Mouse (Mus musculus): ENCODE measurements around the gene Arhgap23. TPM values are rescaled to one million over a fixed set of nuclear protein-coding genes. Genes with fewer than 3 reads are reported as not detected.

Gene Arhgap23
- polyA plus RNA-seq, 1 experiment from 2014 or later: 9.3 TPM

DNA sequence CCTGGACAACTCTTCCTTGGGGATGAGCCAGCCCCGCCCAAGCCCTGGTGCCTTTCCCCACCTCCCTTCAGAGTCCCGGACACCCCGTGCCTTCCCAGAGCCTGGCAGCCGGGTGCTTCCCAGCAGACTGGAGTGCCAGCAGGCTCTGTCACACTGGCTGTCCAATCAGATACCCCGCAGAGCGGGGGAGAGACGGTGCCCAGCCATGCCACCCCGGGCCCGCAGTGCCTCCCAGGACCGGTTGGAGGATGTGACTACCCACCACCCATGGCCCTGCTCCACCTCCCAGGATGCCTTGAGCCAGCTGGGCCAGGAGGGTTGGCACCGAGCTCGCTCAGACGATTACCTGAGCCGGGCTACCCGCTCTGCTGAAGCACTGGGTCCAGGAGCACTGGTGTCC lies 36.3 kb downstream of the Arhgap23 start:
- 94% methylated on average over 15 of the region's 15 CpGs for WGBS

DNA sequence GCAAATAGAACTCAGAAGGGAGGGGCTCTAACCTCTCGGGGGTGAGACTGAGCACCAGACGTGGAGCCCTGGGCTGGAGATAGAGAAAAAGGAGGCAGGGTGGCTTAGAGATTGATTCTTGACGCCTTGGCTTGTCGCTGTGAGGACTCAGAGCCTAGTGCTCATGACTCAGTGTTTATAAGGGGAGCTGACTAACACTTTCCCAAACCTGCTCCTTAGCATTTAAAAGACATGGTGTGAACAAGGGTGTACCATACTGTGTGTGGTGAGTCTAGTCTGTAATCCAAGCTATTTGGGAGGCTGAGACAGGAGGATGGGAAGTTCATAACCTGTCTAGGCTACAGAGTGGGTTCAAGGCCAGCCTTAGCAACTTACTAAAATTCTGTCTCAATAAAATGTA lies 41.8 kb downstream of the Arhgap23 start:
- Histone ChIP-seq H3K9me3 (replicated peaks) (no peaks in the 10 kb centered on the region), H3K4me1 (peaks cover 16% of the 10 kb centered on the region; the same call in 1 of the 2 replicates), H3K27ac (no peak overlapping the region), H3K4me2 (replicated peaks) (no peak overlapping the region), H3K9ac (no peak overlapping the region), H3K27me3 (peaks cover 5% of the 10 kb centered on the region), H3K36me3 (peaks cover 71% of the 10 kb centered on the region), H3K4me3 (no peak overlapping the region)
- ATAC-seq (ENCODE audit: low FRiP score): no peak
- WGBS: 74% methylated on average over 4 of the region's 4 CpGs

More for the DNA sequence above, 36.3 kb downstream of the Arhgap23 start:
- Histone ChIP-seq H3K27me3 (no peaks in the 10 kb centered on the region), H3K27ac (no peak overlapping the region), H3K36me3 (peaks cover 47% of the 10 kb centered on the region), H3K9ac (0 out of 2 replicates have a peak overlapping the region, but pooled peaks have one; percentile 78), H3K4me2 (replicated peaks) (peak overlapping the region; percentile 75), H3K4me1 (peaks cover 42% of the 10 kb centered on the region), H3K4me3 (peak overlapping the region; percentile 48), H3K9me3 (replicated peaks) (no peaks in the 10 kb centered on the region)
- ATAC-seq (ENCODE audit: low FRiP score): no peak

DNA sequence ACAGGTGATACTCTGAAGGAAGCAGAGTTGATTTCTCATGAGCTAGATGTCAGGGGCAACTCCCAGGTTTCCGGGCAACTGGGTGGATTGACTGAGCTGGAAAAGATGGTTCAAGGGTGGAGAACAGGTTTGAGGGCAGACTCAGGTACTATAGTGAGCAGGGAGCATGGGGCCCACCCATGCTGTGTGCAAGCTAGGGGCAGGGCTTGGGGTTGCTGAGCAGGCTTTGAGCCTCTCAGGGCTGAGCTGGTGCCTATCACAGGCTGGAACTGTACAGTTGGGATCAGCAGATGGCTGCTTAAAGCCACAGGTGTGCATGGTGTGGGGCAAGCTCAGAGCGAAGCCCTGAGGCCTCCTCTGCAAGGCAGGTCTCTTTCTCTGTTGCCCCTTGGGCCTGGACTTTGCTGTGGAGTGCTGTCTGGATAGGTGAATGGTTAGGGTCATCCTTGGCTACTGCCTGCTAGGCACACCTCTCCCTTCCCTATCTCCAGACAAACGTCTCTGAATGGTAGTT lies 46.0 kb downstream of the Arhgap23 start:
- Histone ChIP-seq H3K4me2 (replicated peaks) (no peak overlapping the region), H3K27ac (no peak overlapping the region), H3K27me3 (peaks cover 22% of the 10 kb centered on the region), H3K4me3 (no peak overlapping the region), H3K36me3 (peaks cover 83% of the 10 kb centered on the region), H3K9me3 (replicated peaks) (no peaks in the 10 kb centered on the region), H3K4me1 (no peaks in the 10 kb centered on the region), H3K9ac (no peak overlapping the region)
- WGBS: 85% methylated on average over 3 of the region's 3 CpGs
- no peak for ATAC-seq (ENCODE audit: low FRiP score)

DNA sequence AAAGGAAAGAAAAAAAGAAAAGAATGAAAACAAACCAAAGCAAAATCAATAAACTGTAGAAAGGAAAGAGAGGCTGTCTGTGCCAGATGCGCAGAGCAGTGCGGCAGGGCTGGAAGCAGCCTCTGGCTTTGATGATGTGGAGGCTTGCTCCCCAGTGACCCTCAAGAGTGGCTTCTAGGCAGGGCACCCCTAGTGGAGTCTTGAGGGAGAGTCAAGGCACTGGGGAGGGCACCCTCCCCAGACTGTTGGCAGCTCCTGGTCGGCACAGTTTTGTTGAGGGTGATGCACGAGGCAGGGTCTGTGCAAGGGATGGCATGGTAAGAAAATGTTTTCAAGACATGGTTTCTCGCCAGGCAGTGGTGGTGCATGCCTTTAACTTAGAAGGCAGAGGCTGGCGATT lies 47.2 kb downstream of the Arhgap23 start:
- H3K4me1 ChIP-seq: no peaks in the 10 kb centered on the region
- no peak overlapping the region for H3K9ac ChIP-seq
- WGBS: 87% methylated on average over 6 of the region's 6 CpGs
- H3K27ac ChIP-seq: no peak overlapping the region
- peaks cover 81% of the 10 kb centered on the region for H3K36me3 ChIP-seq
- ATAC-seq (ENCODE audit: low FRiP score): no peak
- H3K4me2 ChIP-seq (replicated peaks): no peak overlapping the region
- H3K4me3 ChIP-seq: no peak overlapping the region
- no peaks in the 10 kb centered on the region for H3K9me3 ChIP-seq (replicated peaks)
- peaks cover 22% of the 10 kb centered on the region for H3K27me3 ChIP-seq

DNA sequence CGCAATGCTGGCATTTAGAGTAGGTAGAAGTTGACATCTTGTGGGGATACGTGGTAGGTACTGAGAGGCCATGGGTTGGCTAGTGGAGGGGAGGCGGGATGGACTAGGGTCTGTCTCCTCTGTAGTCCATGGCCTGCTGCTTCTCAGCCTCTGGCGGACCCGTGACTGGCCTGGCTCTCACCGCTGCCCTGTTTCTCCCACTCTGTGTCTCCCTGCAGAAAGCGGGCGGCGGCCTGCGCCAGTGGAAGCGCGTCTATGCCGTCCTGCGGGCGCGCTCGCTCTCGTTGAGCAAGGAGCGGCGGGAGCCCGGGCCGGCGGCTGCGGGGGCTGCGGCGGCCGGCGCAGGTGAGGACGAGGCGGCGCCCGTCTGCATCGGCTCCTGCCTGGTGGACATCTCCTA lies 47.8 kb downstream of the Arhgap23 start:
- H3K4me3 ChIP-seq: no peak overlapping the region
- no peaks in the 10 kb centered on the region for H3K4me1 ChIP-seq
- H3K36me3 ChIP-seq: peaks cover 81% of the 10 kb centered on the region
- H3K27me3 ChIP-seq: peaks cover 22% of the 10 kb centered on the region
- H3K9ac ChIP-seq: no peak overlapping the region
- WGBS: 41% methylated on average over 33 of the region's 33 CpGs
- no peaks in the 10 kb centered on the region for H3K9me3 ChIP-seq (replicated peaks)
- no peak for ATAC-seq (ENCODE audit: low FRiP score)
- no peak overlapping the region for H3K27ac ChIP-seq
- no peak overlapping the region for H3K4me2 ChIP-seq (replicated peaks)

DNA sequence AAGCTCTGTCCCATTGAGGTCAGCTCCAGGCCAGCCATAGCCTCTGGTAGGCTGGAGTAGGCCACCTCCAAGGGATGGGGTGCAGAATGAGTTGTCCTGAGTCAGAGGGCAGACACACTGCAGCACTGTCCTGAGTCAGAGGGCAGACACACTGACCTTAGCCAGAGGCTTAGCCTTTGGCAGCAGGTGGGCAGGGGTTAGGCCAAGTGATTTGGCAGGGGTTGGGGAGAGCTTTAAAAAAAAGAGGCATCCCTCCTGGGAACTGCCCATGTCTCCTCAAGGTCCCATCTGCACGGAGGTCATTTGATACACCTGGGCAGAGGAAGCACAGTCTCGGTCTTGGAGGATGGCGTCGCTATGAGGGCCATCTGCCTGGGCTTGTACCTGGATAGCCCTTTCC lies 48.7 kb downstream of the Arhgap23 start:
- Histone ChIP-seq H3K9ac (no peak overlapping the region), H3K36me3 (peaks cover 76% of the 10 kb centered on the region), H3K27me3 (peaks cover 22% of the 10 kb centered on the region), H3K4me1 (no peaks in the 10 kb centered on the region), H3K27ac (no peak overlapping the region), H3K4me2 (replicated peaks) (no peak overlapping the region), H3K9me3 (replicated peaks) (no peaks in the 10 kb centered on the region), H3K4me3 (no peak overlapping the region)
- no peak for ATAC-seq (ENCODE audit: low FRiP score)
- 89% methylated on average over 4 of the region's 4 CpGs for WGBS

DNA sequence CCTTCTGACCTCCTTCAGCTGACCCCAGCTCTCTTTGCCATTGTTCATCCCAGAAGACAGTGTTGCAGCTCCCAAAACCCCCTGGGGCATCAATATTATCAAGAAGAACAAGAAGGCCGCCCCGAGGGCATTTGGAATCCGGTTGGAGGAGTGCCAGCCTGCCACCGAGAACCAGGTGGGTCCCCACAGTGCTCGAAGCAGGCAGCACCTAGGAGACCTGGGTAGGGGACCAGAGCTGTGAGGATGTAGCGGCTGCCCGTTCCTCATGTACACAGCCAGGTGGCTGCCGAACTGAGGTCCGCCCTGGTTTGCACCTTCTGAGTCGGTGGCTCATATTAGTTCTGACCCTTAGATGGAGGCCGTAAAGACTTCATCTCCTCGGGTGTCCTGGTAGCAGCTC lies 50.6 kb downstream of the Arhgap23 start:
- H3K4me1 ChIP-seq: no peaks in the 10 kb centered on the region
- no peak overlapping the region for H3K27ac ChIP-seq
- H3K4me3 ChIP-seq: no peak overlapping the region
- H3K9me3 ChIP-seq (replicated peaks): no peaks in the 10 kb centered on the region
- peaks cover 22% of the 10 kb centered on the region for H3K27me3 ChIP-seq
- no peak overlapping the region for H3K4me2 ChIP-seq (replicated peaks)
- no peak overlapping the region for H3K9ac ChIP-seq
- H3K36me3 ChIP-seq: peaks cover 72% of the 10 kb centered on the region
- WGBS: 89% methylated on average over 12 of the region's 12 CpGs
- no peak for ATAC-seq (ENCODE audit: low FRiP score)

DNA sequence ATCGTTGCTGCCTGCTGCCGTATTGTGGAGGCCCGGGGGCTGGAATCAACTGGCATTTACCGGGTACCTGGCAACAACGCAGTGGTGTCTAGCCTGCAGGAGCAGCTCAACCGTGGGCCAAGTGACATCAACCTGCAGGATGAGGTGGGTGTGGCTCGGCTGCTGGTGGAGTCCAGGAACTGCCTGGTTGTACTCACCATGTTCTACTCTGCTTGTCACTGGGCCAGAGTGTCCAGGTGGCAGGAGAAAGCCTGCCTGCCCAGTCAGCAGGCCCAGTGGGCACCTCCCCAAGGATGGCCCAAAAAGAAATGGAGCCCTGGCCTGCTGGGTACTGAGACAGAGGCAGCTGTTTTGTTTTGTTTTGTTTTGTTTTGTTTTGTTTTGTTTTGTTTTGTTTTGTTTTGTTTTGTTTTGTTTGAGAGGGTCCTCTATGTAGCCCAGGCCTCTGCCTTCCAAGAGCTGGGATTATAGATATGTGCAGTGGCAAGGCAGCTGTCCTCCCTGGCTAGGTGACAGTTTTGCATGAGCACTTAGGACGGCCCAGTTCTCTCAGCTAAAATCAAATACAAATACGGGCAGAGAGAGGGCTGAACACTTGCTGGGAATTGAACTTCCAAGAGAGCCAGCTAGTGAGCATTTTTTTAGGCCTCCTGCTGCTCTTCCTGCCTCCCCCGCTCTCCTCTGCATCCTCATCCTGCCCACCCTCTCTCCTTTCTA lies 51.3 kb downstream of the Arhgap23 start:
- no peak overlapping the region for H3K4me3 ChIP-seq
- H3K4me2 ChIP-seq (replicated peaks): no peak overlapping the region
- no peak for ATAC-seq (ENCODE audit: low FRiP score)
- peaks cover 17% of the 10 kb centered on the region for H3K27me3 ChIP-seq
- H3K9me3 ChIP-seq (replicated peaks): no peaks in the 10 kb centered on the region
- 74% methylated on average over 10 of the region's 10 CpGs for WGBS
- H3K27ac ChIP-seq: no peak overlapping the region
- no peaks in the 10 kb centered on the region for H3K4me1 ChIP-seq
- H3K36me3 ChIP-seq: peaks cover 70% of the 10 kb centered on the region
- no peak overlapping the region for H3K9ac ChIP-seq

DNA sequence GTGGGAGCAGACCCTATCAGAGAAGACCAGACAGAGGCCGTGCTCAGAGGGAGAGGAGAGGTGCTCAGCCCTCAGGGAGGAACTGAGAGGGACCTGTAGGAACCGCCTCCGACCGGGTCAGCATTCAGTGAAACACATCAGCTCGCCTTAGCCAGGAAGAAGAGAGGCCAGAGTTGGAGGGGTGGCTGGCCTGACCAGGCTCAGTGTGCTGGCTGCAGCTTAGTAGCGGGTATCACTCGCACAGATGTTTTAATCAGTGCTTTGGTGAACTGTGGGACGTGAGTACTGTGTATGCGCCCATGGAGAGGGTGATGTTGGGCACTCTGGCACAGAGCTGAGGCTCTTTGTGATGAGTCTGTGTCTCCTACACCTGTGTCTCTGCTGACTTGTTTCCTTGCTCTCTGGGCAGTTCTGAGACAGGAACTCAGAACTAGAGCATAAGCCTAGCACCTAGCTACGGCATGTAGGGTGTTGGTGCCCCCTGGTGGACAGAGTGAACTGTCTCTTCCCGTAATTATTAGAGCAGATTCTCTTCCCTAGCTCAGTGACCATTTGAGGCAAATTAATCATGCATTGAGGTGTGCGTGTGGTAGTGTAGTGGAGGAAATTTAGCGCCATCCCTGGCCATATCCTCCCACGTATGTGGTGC lies 53.4 kb downstream of the Arhgap23 start:
- peaks cover 56% of the 10 kb centered on the region for H3K36me3 ChIP-seq
- peak overlapping the region; percentile 2; the same call in 1 of the 2 replicates for H3K27ac ChIP-seq
- no peak overlapping the region for H3K4me2 ChIP-seq (replicated peaks)
- peaks cover 7% of the 10 kb centered on the region; the same call in 1 of the 2 replicates for H3K27me3 ChIP-seq
- no peak overlapping the region for H3K9ac ChIP-seq
- WGBS: 49% methylated on average over 14 of the region's 14 CpGs
- H3K9me3 ChIP-seq (replicated peaks): no peaks in the 10 kb centered on the region
- no peak for ATAC-seq (ENCODE audit: low FRiP score)
- H3K4me1 ChIP-seq: no peaks in the 10 kb centered on the region
- no peak overlapping the region for H3K4me3 ChIP-seq

DNA sequence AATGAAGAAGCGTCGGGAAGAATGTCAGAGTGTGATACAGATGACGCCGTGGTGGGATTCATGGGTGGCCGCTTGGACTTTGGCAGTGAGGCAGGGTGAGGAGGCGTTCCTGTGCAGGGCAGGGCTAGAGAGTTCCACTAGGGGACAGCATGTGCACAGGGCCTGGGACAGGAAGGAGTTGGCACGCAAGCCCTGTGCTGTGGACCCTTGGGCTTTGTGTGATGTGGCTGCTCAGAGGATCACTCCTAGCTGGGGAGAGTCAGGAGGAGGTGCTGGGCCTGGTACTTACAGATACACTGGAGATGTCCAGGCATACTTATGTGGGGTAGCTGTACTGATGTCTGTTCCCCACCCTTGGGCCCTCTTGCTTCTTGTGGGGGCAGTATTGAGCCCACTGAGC lies 54.5 kb downstream of the Arhgap23 start:
- no peaks in the 10 kb centered on the region for H3K27me3 ChIP-seq
- no peaks in the 10 kb centered on the region for H3K4me1 ChIP-seq
- H3K36me3 ChIP-seq: peaks cover 53% of the 10 kb centered on the region
- no peak overlapping the region for H3K4me2 ChIP-seq (replicated peaks)
- H3K9me3 ChIP-seq (replicated peaks): no peaks in the 10 kb centered on the region
- WGBS: 83% methylated on average over 7 of the region's 7 CpGs
- no peak overlapping the region for H3K4me3 ChIP-seq
- H3K9ac ChIP-seq: no peak overlapping the region
- H3K27ac ChIP-seq: no peak overlapping the region
- no peak for ATAC-seq (ENCODE audit: low FRiP score)

DNA sequence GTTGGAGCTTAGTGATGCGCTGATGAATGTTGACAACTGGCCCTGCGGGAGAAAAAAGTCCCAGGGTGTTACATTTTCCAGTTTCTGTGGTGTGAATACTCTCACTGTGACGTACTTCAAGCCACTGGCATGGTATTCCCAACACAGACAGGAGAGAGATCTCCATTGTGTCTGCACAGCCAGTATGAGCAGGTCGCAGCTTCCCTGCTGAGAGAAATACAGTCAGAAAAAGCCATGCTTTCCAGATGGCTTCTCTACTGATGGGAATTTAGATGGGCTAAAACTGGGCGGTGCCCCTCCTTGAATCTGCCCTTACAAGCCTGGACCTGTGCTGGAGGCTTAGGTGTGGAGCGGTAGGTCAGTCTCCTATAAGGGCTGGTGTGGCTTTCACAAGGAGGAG lies 55.9 kb downstream of the Arhgap23 start:
- no peak for ATAC-seq (ENCODE audit: low FRiP score)
- Histone ChIP-seq H3K4me3 (no peak overlapping the region), H3K9ac (no peak overlapping the region), H3K4me2 (replicated peaks) (no peak overlapping the region), H3K27ac (no peak overlapping the region), H3K4me1 (no peaks in the 10 kb centered on the region), H3K9me3 (replicated peaks) (no peaks in the 10 kb centered on the region), H3K36me3 (peaks cover 52% of the 10 kb centered on the region), H3K27me3 (no peaks in the 10 kb centered on the region)
- 87% methylated on average over 6 of the region's 6 CpGs for WGBS

DNA sequence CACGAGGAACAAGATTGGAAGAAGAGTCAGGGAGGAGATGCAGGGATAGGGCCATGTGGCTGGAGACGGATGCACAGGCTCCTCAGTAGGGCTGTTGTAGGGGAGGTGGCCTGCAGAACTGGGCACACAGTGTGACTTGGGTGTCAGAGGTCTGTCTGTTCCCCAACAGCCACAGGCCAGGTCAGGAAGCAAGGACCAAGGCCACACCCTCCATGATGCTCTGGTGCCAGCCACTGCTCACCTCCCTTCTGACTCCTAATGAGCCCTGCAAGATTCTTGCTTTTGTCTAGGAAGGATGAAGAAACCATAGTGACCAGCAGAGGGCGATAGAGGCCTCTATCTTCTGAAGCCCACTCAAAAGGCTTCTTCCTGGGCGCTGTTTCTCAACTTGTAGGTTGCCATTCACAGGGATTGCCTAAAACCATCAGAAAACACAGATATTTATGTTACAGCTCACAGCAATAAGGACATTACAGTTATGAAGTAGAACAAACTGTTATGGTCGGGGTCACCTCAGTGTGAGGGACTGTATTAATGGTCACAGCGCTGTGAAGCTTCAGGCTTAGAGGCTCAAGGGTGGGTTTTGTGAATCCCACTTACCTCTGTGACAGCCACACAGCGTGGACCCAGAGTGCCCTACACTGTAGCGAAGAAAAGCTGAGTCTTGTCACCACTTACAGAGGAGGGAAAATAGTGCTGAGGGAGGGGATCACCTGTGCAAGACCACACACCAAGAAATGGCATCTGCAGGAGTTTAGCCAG lies 61.2 kb downstream of the Arhgap23 start:
- Histone ChIP-seq H3K9me3 (replicated peaks) (no peaks in the 10 kb centered on the region), H3K27ac (0 out of 2 replicates have a peak overlapping the region, but pooled peaks have one; percentile 14), H3K4me1 (no peaks in the 10 kb centered on the region), H3K27me3 (no peaks in the 10 kb centered on the region), H3K4me3 (no peak overlapping the region), H3K4me2 (replicated peaks) (no peak overlapping the region), H3K9ac (no peak overlapping the region), H3K36me3 (peaks cover 47% of the 10 kb centered on the region)
- peak; percentile 54; the same call in 1 of the 2 replicates for ATAC-seq (ENCODE audit: low FRiP score)
- 66% methylated on average over 8 of the region's 8 CpGs for WGBS

Data from hindbrain, embryonic 12.5 days (tissue).